Mouse (Mus musculus) lung, adult 2 months (tissue): ENCODE results near the gene 1700015G11Rik.

ENCODE experiments used
- CTCF ChIP-seq: fragments of 200-500 bp; IDR thresholded peaks from 2 replicates; pipeline ENCODE4 v1.5.1; 2011; ENCODE audit warnings: mild to moderate bottlenecking, low read length, control low read depth; ENCODE audit not compliant: insufficient read depth
- POLR2A ChIP-seq: fragments of 200-500 bp; IDR thresholded peaks from 2 replicates; pipeline ENCODE4 v1.6.1; 2011; ENCODE audit warnings: low read depth, mild to moderate bottlenecking, control low read depth, low read length, borderline replicate concordance; ENCODE audit errors: extremely low read depth

- TF ChIP-seq POLR2A (no peak), CTCF (no peak)
Measured at GRCm38 (mm10) chr7:51982303-51982702, 33.2 kb downstream of the 1700015G11Rik start.
